Mouse (Mus musculus): ENCODE measurements around the gene Ube2e3. TPM values are rescaled to one million over a fixed set of nuclear protein-coding genes. Genes with fewer than 3 reads are reported as not detected.

Gene Ube2e3
- polyA plus RNA-seq, 1 experiment from 2014 or later: 60.4 TPM

GRCm38 (mm10) chr2:78873946-78874345 lies 6.0 kb downstream of the Ube2e3 start:
- Histone ChIP-seq H3K4me1 (replicated peaks; ENCODE audit: control insufficient read depth, insufficient read depth, low read length) (peaks cover 3% of the 10 kb centered on the region; the same call in 1 of the 2 replicates), H3K9ac (ENCODE audit: low read depth, low read length) (no peak overlapping the region), H3K27me3 (replicated peaks; ENCODE audit: control insufficient read depth, insufficient read depth, low read length) (no peaks in the 10 kb centered on the region), H3K4me3 (ENCODE audit: low read depth, low read length) (no peak overlapping the region), H3K27ac (ENCODE audit: low read depth, low read length) (no peak overlapping the region), H3K4me2 (replicated peaks; ENCODE audit: low read depth) (0 out of 2 replicates have a peak overlapping the region, but pooled peaks have one; percentile 13), H3K9me3 (ENCODE audit: control insufficient read depth) (no peaks in the 10 kb centered on the region), H3K36me3 (ENCODE audit: control insufficient read depth, insufficient read depth) (no peaks in the 10 kb centered on the region)
- TF ChIP-seq CTCF (IDR thresholded peaks at IDR 0.05; ENCODE audit: low read depth): no peak
- 60% methylated on average over 2 of the region's 2 CpGs for WGBS
- ATAC-seq: no peak

- no peak overlapping the region for H3K4me2 ChIP-seq (replicated peaks; ENCODE audit: low read depth)
- H3K4me1 ChIP-seq (replicated peaks; ENCODE audit: control insufficient read depth, insufficient read depth, low read length): peaks cover 3% of the 10 kb centered on the region; the same call in 1 of the 2 replicates
- no peak overlapping the region for H3K4me3 ChIP-seq (ENCODE audit: low read depth, low read length)
- no peak overlapping the region for H3K9ac ChIP-seq (ENCODE audit: low read depth, low read length)
- no peaks in the 10 kb centered on the region for H3K9me3 ChIP-seq (ENCODE audit: control insufficient read depth)
- H3K36me3 ChIP-seq (ENCODE audit: control insufficient read depth, insufficient read depth): no peaks in the 10 kb centered on the region
- ATAC-seq: no peak
- no peak overlapping the region for H3K27ac ChIP-seq (ENCODE audit: low read depth, low read length)
- no peak for TF ChIP-seq CTCF (IDR thresholded peaks at IDR 0.05; ENCODE audit: low read depth)
- no peaks in the 10 kb centered on the region for H3K27me3 ChIP-seq (replicated peaks; ENCODE audit: control insufficient read depth, insufficient read depth, low read length)
Measured at GRCm38 (mm10) chr2:78876002-78876401, 8.1 kb downstream of the Ube2e3 start.

GRCm38 (mm10) chr2:78882068-78882467 lies 14.1 kb downstream of the Ube2e3 start:
- Histone ChIP-seq H3K4me3 (ENCODE audit: low read depth, low read length) (no peak overlapping the region), H3K4me2 (replicated peaks; ENCODE audit: low read depth) (no peak overlapping the region), H3K27ac (ENCODE audit: low read depth, low read length) (no peak overlapping the region), H3K27me3 (replicated peaks; ENCODE audit: control insufficient read depth, insufficient read depth, low read length) (no peaks in the 10 kb centered on the region), H3K9me3 (ENCODE audit: control insufficient read depth) (no peaks in the 10 kb centered on the region), H3K4me1 (replicated peaks; ENCODE audit: control insufficient read depth, insufficient read depth, low read length) (no peaks in the 10 kb centered on the region; the same call in none of the 2 replicates), H3K9ac (ENCODE audit: low read depth, low read length) (no peak overlapping the region), H3K36me3 (ENCODE audit: control insufficient read depth, insufficient read depth) (no peaks in the 10 kb centered on the region)
- TF ChIP-seq CTCF (IDR thresholded peaks at IDR 0.05; ENCODE audit: low read depth): no peak
- 84% methylated on average over 1 of the region's 1 CpGs for WGBS
- ATAC-seq: no peak

- 80% methylated on average over 3 of the region's 3 CpGs for WGBS
- H3K9me3 ChIP-seq (ENCODE audit: control insufficient read depth): no peaks in the 10 kb centered on the region
- no peaks in the 10 kb centered on the region for H3K27me3 ChIP-seq (replicated peaks; ENCODE audit: control insufficient read depth, insufficient read depth, low read length)
- no peak overlapping the region for H3K9ac ChIP-seq (ENCODE audit: low read depth, low read length)
- H3K4me3 ChIP-seq (ENCODE audit: low read depth, low read length): no peak overlapping the region
- H3K27ac ChIP-seq (ENCODE audit: low read depth, low read length): no peak overlapping the region
- no peak for ATAC-seq
- no peak overlapping the region for H3K4me2 ChIP-seq (replicated peaks; ENCODE audit: low read depth)
- H3K4me1 ChIP-seq (replicated peaks; ENCODE audit: control insufficient read depth, insufficient read depth, low read length): no peaks in the 10 kb centered on the region; the same call in none of the 2 replicates
- TF ChIP-seq CTCF (IDR thresholded peaks at IDR 0.05; ENCODE audit: low read depth): no peak
- H3K36me3 ChIP-seq (ENCODE audit: control insufficient read depth, insufficient read depth): no peaks in the 10 kb centered on the region
Measured at GRCm38 (mm10) chr2:78882743-78883433, 15.0 kb downstream of the Ube2e3 start.

GRCm38 (mm10) chr2:78886446-78886845 lies 18.5 kb downstream of the Ube2e3 start:
- Histone ChIP-seq H3K9ac (ENCODE audit: low read depth, low read length) (no peak overlapping the region), H3K4me3 (ENCODE audit: low read depth, low read length) (no peak overlapping the region), H3K9me3 (ENCODE audit: control insufficient read depth) (no peaks in the 10 kb centered on the region), H3K4me2 (replicated peaks; ENCODE audit: low read depth) (no peak overlapping the region), H3K36me3 (ENCODE audit: control insufficient read depth, insufficient read depth) (no peaks in the 10 kb centered on the region), H3K27me3 (replicated peaks; ENCODE audit: control insufficient read depth, insufficient read depth, low read length) (no peaks in the 10 kb centered on the region), H3K27ac (ENCODE audit: low read depth, low read length) (no peak overlapping the region), H3K4me1 (replicated peaks; ENCODE audit: control insufficient read depth, insufficient read depth, low read length) (no peaks in the 10 kb centered on the region; the same call in none of the 2 replicates)
- 66% methylated on average over 2 of the region's 2 CpGs for WGBS
- ATAC-seq: no peak
- no peak for TF ChIP-seq CTCF (IDR thresholded peaks at IDR 0.05; ENCODE audit: low read depth)

- no peak for TF ChIP-seq CTCF (IDR thresholded peaks at IDR 0.05; ENCODE audit: low read depth)
- Histone ChIP-seq H3K9ac (ENCODE audit: low read depth, low read length) (no peak overlapping the region), H3K27ac (ENCODE audit: low read depth, low read length) (no peak overlapping the region), H3K4me2 (replicated peaks; ENCODE audit: low read depth) (no peak overlapping the region; the same call in 1 of the 2 replicates), H3K4me1 (replicated peaks; ENCODE audit: control insufficient read depth, insufficient read depth, low read length) (no peaks in the 10 kb centered on the region; the same call in 1 of the 2 replicates), H3K27me3 (replicated peaks; ENCODE audit: control insufficient read depth, insufficient read depth, low read length) (no peaks in the 10 kb centered on the region), H3K36me3 (ENCODE audit: control insufficient read depth, insufficient read depth) (no peaks in the 10 kb centered on the region), H3K4me3 (ENCODE audit: low read depth, low read length) (no peak overlapping the region), H3K9me3 (ENCODE audit: control insufficient read depth) (no peaks in the 10 kb centered on the region)
- WGBS: 13% methylated on average over 3 of the region's 3 CpGs
- ATAC-seq: no peak
Measured at GRCm38 (mm10) chr2:78888190-78888589, 20.3 kb downstream of the Ube2e3 start.
